Mouse (Mus musculus): ENCODE results near the gene Cacna1c. TPM values are rescaled to one million over a fixed set of nuclear protein-coding genes. Genes with fewer than 3 reads are reported as not detected.
A peak's percentile ranks its signal among the peaks of the same experiment; 100 is the strongest.

Gene Cacna1c
- polyA plus RNA-seq, 1 experiment from 2014 or later: 31.3 TPM

DNA sequence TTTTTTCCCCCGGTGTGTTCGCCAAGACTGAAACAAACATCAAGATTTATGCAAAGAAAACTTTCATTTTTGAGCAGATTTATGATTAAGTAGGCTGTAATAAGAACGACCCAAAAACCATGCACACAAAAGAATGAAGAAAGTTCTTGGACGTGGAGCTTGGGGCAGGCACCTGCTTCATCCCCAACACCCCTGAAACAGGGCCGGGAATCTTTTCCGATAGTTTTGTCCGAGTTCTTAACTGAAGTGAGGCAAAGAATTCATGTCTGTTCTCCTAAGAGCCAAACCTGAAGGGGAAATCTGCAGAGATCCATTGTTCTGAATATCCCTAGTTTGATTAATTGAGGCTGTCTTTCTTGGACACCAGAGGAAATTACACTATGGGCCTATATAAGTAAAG lies 20.1 kb downstream of the Cacna1c start:
- 65% methylated on average over 7 of the region's 7 CpGs for WGBS
- Histone ChIP-seq H3K4me1 (peaks cover 64% of the 10 kb centered on the region), H3K27ac (0 out of 2 replicates have a peak overlapping the region, but pooled peaks have one; percentile 96), H3K9me3 (no peaks in the 10 kb centered on the region), H3K4me3 (peak overlapping the region; percentile 82), H3K36me3 (no peaks in the 10 kb centered on the region), H3K27me3 (ENCODE audit: insufficient read depth, poor library complexity, severe bottlenecking) (no peaks in the 10 kb centered on the region)
- peak; percentile 59 for DNase-seq (ENCODE audit: low spot score)

DNA sequence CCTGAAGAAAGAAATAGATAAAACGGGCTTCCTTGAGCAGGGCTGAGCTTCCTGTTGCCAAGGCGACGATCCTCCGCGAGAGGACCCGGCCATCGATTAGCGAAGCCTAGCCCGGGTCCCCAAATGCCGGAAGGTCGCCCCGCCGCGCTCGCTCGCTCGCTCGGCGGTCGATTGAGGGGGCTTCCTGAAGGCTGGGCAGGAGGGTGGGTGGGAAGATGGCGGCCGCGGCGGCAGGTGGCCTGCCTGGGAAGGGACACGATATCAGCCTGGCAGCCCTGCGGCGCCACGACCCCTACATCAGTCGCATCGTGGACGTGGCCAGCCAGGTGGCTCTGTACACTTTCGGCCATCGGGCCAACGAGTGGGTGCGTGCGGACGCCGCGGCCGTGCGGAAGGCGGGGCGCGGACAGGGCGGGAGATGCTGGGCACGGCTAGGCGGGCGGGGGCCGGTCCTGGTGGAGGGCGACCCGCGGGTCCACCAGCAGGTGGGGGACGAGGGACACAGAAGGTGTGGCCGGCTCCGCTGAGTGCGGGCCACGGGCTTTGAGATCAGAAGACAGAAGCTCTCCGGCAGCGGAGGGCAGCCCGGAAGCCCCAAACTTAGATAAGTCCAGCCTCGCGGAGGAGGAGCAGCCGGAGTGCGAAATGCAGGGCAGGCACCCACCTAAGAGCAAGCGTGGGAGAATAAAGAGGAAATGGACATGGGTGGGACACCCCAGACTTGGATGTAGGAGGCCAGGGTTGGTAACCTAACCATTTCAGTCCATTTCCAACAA lies 21.0 kb downstream of the Cacna1c start, which contains the start of gene Dcp1b:
Gene Dcp1b (plus strand): TSS at position 176 of the 776 bp plus-strand sequence.
- peak; percentile 95 for DNase-seq (ENCODE audit: low spot score)
- Histone ChIP-seq H3K9me3 (no peaks in the 10 kb centered on the region), H3K36me3 (no peaks in the 10 kb centered on the region), H3K27me3 (ENCODE audit: insufficient read depth, poor library complexity, severe bottlenecking) (no peaks in the 10 kb centered on the region), H3K4me1 (peaks cover 58% of the 10 kb centered on the region), H3K4me3 (peak within 1 kb of the TSS; percentile 82), H3K27ac (peak within 1 kb of the TSS; percentile 96)
- WGBS: under 1% methylated on average over 65 of the region's 65 CpGs

DNA sequence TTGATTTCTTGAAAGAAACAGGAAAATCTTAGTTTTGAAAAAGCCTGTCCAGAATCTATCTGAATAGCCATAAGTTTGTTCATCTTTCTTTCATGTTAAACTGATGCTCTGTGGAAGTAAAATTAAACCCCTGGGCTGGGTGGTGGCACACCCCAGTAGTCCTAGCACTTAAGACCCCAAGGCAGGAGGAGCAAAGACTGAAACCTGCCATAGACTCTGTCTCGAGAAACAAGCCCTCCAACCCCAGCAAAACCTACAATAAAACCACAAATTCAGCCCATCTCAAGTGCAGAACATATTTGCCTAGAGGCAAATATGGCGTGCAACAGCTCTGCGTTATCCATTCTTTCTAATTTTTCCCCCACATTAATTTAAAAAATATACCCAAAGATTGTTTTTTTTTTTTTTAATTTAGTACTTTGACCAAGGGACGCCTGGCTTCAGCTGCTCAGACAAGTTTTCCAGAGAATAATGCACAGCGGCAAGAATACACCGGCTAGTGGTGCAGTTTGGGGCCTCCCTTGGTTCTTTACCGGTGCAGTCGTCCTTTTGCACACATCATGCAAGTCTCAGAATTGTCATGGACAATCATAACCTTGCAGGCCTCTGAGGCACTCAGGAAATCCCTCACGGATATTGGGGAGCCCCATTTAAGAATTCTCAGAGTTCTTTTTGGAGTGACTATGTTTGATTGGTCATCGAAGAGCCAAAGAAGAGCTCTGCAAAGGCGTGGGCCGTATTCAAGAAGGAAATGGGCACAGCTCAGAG lies 21.7 kb downstream of the Cacna1c start:
- Histone ChIP-seq H3K27ac (peak overlapping the region; percentile 96), H3K9me3 (no peaks in the 10 kb centered on the region), H3K4me1 (peaks cover 50% of the 10 kb centered on the region), H3K36me3 (no peaks in the 10 kb centered on the region), H3K4me3 (peak overlapping the region; percentile 82), H3K27me3 (ENCODE audit: insufficient read depth, poor library complexity, severe bottlenecking) (no peaks in the 10 kb centered on the region)
- 58% methylated on average over 12 of the region's 12 CpGs for WGBS
- peak; percentile 51 for DNase-seq (ENCODE audit: low spot score)

DNA sequence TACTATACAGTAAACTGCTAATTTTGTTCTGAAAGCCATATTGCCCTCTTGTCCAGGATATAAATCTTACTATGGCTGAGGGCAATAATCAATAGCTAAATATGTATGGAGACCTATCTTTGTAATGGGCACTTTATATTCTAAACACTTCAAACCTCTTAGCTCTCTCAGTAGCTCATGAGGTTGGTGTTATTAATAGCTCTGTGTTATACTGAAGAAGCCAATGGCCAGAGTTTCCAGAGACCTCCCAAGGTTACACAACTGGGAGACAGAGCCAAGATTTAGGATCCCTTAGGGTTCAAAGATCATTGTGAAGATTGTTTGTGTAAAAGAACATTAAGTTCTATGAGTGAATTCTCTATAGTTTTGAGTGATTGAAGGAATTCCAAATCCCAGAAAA lies 30.5 kb downstream of the Cacna1c start:
- Histone ChIP-seq H3K27me3 (ENCODE audit: insufficient read depth, poor library complexity, severe bottlenecking) (no peaks in the 10 kb centered on the region), H3K27ac (no peak overlapping the region), H3K4me1 (peaks cover 22% of the 10 kb centered on the region; the same call in 1 of the 2 replicates), H3K36me3 (peaks cover 30% of the 10 kb centered on the region), H3K4me3 (no peak overlapping the region), H3K9me3 (no peaks in the 10 kb centered on the region)
- DNase-seq (ENCODE audit: low spot score): peak; percentile 28

DNA sequence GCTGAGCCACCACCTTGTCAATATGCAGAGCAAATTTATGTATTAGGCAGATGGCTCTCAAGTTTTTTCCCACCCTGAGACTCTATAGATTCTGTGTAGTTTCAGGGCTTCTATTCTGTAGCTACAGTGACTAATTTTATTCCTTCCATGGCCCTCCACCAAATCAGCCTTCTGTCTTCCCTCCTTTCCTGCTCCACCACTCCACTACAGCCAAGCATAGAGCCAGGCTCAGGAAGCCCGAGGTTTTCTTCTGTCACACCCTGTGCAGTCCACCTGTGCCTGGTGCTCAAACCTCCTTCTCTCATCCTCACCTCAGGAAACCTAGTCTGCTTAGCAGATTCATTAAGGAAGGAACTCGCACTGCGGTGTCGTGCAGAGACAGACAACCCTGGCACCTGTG lies 51.1 kb downstream of the Cacna1c start:
- Histone ChIP-seq H3K4me3 (no peak overlapping the region), H3K4me1 (peaks cover 24% of the 10 kb centered on the region), H3K27ac (0 out of 2 replicates have a peak overlapping the region, but pooled peaks have one; percentile 17), H3K9me3 (no peaks in the 10 kb centered on the region), H3K36me3 (peaks cover 7% of the 10 kb centered on the region; the same call in 1 of the 2 replicates), H3K27me3 (ENCODE audit: insufficient read depth, poor library complexity, severe bottlenecking) (0 out of 2 replicates have a peak, but pooled peaks cover 3% of the 10 kb centered on the region)
- WGBS: 58% methylated on average over 4 of the region's 4 CpGs
- peak; percentile 64 for DNase-seq (ENCODE audit: low spot score)

DNA sequence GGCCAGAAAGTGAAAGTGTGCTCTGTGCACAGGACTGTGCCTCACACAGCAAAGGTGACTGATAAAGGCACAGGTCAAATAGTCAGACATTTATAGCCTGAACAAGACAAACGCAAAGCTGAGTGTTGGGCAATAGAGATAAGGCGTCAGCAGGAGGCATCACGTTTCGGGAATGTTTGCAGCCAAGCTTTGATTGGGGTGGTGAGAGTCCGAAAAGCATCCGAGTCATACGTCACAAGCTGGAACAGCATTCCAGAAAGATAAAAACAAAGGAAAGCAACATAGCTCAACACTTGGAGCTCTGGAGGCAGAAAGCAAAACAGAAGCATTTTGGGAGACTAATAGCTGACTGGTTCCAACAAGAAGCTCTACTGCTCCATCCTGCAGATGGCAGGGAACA lies 56.7 kb downstream of the Cacna1c start:
- WGBS: 11% methylated on average over 7 of the region's 7 CpGs
- no peaks in the 10 kb centered on the region for H3K9me3 ChIP-seq
- peaks cover 41% of the 10 kb centered on the region for H3K4me1 ChIP-seq
- no peaks in the 10 kb centered on the region; the same call in 1 of the 2 replicates for H3K36me3 ChIP-seq
- H3K4me3 ChIP-seq: peak overlapping the region; percentile 34; the same call in 1 of the 2 replicates
- 0 out of 2 replicates have a peak, but pooled peaks cover 3% of the 10 kb centered on the region for H3K27me3 ChIP-seq (ENCODE audit: insufficient read depth, poor library complexity, severe bottlenecking)
- H3K27ac ChIP-seq: peak overlapping the region; percentile 76
- peak; percentile 85 for DNase-seq (ENCODE audit: low spot score)

DNA sequence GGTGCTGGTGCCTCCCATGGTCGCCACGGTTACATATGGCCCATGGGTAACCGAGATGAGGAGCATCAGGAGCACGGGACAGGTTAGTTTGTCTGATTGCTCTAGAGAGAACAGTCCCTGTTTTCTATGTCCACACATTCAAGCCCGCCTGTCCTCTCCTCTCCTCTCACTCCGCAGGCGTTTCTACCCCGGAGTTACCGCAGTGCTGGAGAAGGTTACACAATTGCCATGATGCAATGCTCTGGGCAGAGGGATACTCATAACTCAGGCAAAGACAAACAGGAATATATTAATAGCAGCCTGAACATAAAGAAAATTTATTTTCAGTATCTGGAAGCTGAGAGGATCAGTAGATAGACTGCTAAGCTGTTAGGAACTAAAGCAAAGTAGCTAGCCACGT lies 58.5 kb downstream of the Cacna1c start:
- no peaks in the 10 kb centered on the region for H3K9me3 ChIP-seq
- peaks cover 47% of the 10 kb centered on the region for H3K4me1 ChIP-seq
- no peaks in the 10 kb centered on the region for H3K27me3 ChIP-seq (ENCODE audit: insufficient read depth, poor library complexity, severe bottlenecking)
- H3K4me3 ChIP-seq: no peak overlapping the region
- 84% methylated on average over 10 of the region's 10 CpGs for WGBS
- H3K36me3 ChIP-seq: peaks cover 3% of the 10 kb centered on the region; the same call in 1 of the 2 replicates
- no peak overlapping the region for H3K27ac ChIP-seq
- DNase-seq (ENCODE audit: low spot score): no peak

DNA sequence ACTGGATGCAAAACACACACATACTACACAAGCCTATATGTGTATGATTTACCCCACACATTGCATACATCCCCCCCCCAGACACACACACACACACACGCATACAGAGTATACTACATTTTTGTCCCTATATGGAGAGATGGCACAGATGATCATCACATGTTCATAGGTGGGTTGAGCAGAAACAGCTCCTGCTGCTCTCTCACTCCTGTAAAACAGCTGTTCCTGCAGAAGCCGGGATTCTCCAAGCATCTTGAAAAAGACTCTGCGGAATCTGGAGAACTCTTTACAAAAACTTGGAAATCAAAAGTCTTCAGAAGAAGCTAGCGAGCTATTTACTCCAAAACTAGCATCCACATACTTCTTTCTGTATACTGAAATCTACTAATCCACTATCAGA lies 63.4 kb downstream of the Cacna1c start:
- Histone ChIP-seq H3K36me3 (0 out of 2 replicates have a peak, but pooled peaks cover 4% of the 10 kb centered on the region), H3K27ac (no peak overlapping the region), H3K4me3 (no peak overlapping the region), H3K27me3 (ENCODE audit: insufficient read depth, poor library complexity, severe bottlenecking) (no peaks in the 10 kb centered on the region), H3K4me1 (peaks cover 43% of the 10 kb centered on the region), H3K9me3 (no peaks in the 10 kb centered on the region)
- peak; percentile 41 for DNase-seq (ENCODE audit: low spot score)
- 92% methylated on average over 4 of the region's 4 CpGs for WGBS

DNA sequence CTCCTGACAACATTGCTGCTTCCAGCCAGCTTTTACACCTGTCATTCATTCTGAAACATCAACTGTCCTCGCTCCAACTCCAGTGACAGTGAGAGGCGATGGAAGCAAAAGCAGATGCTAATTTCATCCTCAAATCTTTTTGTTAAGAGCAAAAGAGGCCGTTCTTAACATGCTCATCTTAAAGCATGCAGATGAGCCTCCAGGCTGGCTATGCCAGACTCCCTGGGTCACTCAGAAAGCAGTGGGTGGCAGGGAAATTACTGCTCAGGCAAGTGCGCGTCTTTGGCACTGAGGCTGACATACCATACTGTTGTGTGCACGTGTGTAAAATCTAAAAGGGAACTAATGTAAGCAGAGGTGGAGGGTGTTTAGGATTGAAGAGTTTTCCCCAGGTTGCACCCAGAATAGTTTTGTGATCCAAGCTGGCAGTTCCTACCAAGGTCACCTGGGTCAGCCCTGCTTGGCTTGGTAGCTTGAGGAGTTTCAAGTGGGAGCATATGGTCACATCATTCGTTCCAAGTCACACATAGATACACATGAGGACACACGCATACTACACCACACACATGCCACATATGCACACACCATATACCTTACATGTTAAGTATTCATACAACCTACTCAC lies 64.0 kb downstream of the Cacna1c start:
- DNase-seq (ENCODE audit: low spot score): peak; percentile 64
- no peaks in the 10 kb centered on the region for H3K9me3 ChIP-seq
- no peak overlapping the region for H3K4me3 ChIP-seq
- H3K36me3 ChIP-seq: 0 out of 2 replicates have a peak, but pooled peaks cover 4% of the 10 kb centered on the region
- H3K27me3 ChIP-seq (ENCODE audit: insufficient read depth, poor library complexity, severe bottlenecking): no peaks in the 10 kb centered on the region
- H3K4me1 ChIP-seq: peaks cover 38% of the 10 kb centered on the region
- WGBS: 72% methylated on average over 8 of the region's 8 CpGs
- 0 out of 2 replicates have a peak overlapping the region, but pooled peaks have one; percentile 29 for H3K27ac ChIP-seq

DNA sequence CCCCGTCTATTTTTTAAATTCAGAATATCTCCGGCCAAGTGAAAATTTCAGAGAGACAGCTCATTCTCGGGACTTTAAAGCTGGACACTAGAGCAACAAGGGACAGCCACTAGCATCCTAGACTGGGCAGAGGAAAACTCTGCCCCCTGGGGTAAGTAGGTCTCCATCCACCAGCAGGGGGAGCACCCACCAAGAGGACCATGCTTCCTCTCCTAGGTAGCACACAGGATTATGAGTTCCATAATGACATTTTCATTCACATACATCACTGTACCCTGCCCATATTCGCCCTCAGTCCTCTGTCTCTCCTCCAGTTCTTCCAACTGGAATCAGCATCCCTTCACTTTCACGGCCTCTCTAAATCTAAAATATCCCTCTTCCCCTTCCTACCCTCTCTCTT lies 66.6 kb downstream of the Cacna1c start:
- H3K27ac ChIP-seq: no peak overlapping the region
- 74% methylated on average over 5 of the region's 5 CpGs for WGBS
- H3K4me1 ChIP-seq: peaks cover 38% of the 10 kb centered on the region

DNA sequence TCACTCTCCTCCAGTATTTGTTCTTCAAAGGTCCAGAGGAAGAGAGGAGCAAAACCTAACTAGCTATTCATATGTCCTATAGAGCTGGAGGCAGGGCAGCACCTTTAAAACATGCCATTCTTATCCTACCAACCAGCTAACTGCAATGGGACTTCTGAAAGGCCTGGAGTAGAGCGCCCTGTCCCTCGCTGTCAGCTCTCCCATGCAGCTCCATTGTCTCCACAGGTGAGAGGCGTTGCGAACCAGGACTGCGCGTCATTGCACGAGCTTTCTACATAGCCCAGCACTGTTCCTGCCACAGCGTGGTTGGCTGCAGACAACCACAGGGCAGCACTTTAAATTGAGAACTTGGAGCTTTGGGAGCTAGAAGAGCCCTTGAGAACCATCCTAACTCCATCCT lies 67.7 kb downstream of the Cacna1c start:
- H3K27ac ChIP-seq: no peak overlapping the region
- no peaks in the 10 kb centered on the region for H3K27me3 ChIP-seq (ENCODE audit: insufficient read depth, poor library complexity, severe bottlenecking)
- peaks cover 34% of the 10 kb centered on the region for H3K4me1 ChIP-seq
- WGBS: 86% methylated on average over 8 of the region's 8 CpGs
- DNase-seq (ENCODE audit: low spot score): peak; percentile 67
- peaks cover 6% of the 10 kb centered on the region; the same call in 1 of the 2 replicates for H3K36me3 ChIP-seq
- no peak overlapping the region for H3K4me3 ChIP-seq
- no peaks in the 10 kb centered on the region for H3K9me3 ChIP-seq

More for the DNA sequence above, 66.6 kb downstream of the Cacna1c start:
- Histone ChIP-seq H3K9me3 (no peaks in the 10 kb centered on the region), H3K36me3 (peaks cover 9% of the 10 kb centered on the region; the same call in 1 of the 2 replicates), H3K4me3 (no peak overlapping the region), H3K27me3 (ENCODE audit: insufficient read depth, poor library complexity, severe bottlenecking) (no peaks in the 10 kb centered on the region)
- peak; percentile 74 for DNase-seq (ENCODE audit: low spot score)

DNA sequence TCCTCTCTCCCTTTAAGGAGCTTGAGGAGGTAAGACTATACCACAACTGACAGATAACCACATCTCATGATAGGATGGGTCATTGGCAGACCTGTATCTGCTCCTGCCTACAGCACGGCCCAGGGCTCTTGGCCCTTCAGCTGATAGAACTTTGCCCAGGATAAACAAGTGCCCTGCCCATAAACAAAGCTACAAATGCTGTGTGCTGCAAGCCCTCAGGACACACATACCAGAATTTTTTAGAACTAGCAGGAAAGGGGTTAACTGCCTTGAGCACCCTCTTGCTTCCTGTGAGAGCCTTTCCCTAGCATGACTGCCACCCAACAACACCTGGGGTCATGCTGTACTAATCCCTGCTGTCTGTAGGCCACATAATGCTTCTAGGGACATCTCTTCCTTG lies 68.1 kb downstream of the Cacna1c start:
- Histone ChIP-seq H3K27me3 (ENCODE audit: insufficient read depth, poor library complexity, severe bottlenecking) (no peaks in the 10 kb centered on the region), H3K4me1 (peaks cover 30% of the 10 kb centered on the region; the same call in 1 of the 2 replicates), H3K27ac (no peak overlapping the region), H3K9me3 (no peaks in the 10 kb centered on the region), H3K36me3 (peaks cover 6% of the 10 kb centered on the region; the same call in 1 of the 2 replicates), H3K4me3 (no peak overlapping the region)
- peak; percentile 54 for DNase-seq (ENCODE audit: low spot score)
- whole genome bisulfite sequencing: 87% methylated on average over 1 of the region's 1 CpGs
